Mouse (Mus musculus) frontal cortex, postnatal 14 days (tissue): ENCODE measurements around the gene Ston1.

ENCODE experiments used
- DNase-seq, 2 experiments: peaks; one replicate each; pipeline ENCODE4 v3.0.0; 2022; ENCODE audit warnings: low spot score in 2 of 2

Ston1 gene

DNA sequence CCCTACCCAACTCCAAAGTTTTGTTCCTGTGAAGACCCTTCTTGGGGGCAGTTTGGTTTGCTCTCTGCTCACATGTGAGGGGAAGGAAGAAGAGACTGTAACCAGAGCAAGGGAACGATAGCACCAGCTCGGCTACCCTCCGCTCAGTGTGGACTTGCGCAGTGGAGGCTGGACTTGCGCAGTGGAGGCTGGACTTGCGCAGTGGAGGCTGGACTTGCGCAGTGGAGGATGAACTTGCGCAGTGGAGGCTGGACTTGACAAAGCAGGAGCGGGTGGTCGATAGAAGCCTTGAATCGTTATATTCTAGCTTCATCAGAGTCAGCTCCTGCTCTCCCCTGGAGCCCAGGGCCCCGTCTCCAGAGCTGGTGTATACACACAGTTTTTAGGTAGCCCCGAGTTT, 27.9 kb downstream of the Ston1 start:
- DNase-seq = no peak

DNA sequence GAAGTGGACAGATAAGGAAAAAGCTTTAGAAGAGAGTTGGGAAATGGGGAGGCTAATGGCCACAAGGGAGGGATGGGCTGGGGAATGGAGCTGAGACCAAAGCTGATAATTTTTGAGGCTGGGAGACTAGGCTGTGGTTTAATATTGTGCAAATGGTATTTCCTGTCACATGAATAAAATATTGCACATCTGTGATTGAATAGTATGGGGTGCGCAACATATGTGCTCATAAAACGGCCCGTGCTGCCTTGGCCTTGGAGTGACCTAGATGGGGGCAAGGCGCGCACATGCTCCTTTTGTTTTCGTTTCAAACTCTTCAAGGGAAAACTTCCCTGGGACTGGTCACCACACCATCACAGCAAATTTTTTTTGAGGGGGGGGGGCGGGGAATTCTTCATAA, 28.4 kb downstream of the Ston1 start:
- no peak for DNase-seq

GRCm38 (mm10) chr17:88626347-88626811, 28.9 kb downstream of the Ston1 start:
- DNase-seq = no peak

DNA sequence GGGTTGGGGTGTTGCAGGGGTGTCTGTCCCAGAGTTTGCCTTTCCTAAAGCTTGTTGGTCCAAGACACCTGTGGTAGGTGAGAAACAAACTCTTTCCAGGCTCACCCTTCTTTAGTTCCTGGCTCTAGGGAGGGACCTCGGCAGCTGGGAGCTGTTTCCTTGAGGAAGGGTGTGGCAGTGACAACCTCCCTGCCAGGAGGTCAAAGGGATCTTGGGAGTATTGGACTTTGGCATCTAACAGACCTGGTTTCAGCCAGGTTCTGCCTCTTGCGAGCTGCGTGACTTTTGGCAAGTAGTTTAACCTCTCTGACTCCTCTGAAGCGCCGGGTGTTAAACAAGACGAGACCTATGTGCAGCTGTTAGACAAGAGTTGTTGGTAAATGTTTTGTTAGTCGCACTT, 29.7 kb downstream of the Ston1 start:
- DNase-seq = no peak

- no peak for DNase-seq
Measured at GRCm38 (mm10) chr17:88628676-88629380, 31.3 kb downstream of the Ston1 start.

DNA sequence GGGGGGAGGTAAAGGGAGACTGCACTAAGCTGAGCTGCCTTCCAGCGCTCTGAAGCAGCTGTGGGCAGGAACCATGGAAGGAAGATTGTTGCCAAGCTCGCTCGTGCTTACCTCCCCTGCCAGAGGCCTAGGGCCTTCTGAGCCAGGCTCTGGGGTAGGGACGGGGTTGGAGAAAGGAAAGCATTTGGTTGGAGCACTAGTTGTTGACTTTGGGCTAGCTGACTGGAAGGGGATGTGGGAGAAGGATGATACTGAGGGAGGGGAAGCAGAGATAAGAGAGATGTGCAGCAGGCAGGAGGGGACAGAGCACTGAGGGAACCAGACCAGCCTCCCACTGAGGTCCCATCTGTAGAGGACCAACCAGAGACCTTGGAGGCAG, 31.9 kb downstream of the Ston1 start:
- no peak for DNase-seq

DNA sequence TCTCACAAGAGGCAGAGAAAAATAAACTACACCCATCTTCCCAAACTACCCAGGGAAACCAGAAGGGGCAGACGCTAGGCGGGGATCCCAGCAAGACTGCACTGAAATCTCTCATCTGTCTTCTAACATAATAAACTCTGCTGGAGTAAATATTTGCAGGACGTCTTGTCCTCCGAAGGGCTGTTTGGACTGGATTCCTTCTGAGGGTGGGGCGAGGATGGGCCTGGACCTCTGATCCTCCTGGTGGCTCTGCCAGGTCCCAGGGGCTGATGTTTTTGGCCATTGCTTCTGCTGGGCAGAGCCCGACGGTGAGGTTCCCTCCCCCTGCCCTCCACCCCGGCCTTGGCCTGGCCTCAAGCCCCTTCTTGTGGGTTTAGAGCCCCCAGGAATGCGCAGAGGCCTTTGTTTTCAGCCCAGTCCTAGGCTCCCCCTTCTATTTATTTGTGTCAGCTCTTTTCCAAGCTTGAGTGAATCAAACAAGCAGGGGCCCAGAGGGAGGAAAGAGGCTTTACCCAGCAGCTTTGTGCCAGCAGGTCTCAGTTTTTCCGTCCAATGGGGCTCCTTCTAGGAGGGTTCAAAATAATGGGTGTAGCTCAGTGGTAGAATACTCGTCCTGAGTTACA, 32.6 kb downstream of the Ston1 start:
- no peak for DNase-seq

GRCm38 (mm10) chr17:88630554-88630948, 33.1 kb downstream of the Ston1 start:
- no peak for DNase-seq

GRCm38 (mm10) chr17:88632631-88633030, 35.1 kb downstream of the Ston1 start:
- no peak for DNase-seq

- DNase-seq = no peak
Measured at GRCm38 (mm10) chr17:88636076-88636475, 38.6 kb downstream of the Ston1 start.

- DNase-seq = peak in 1 of 2 experiments; percentile 25
Measured at GRCm38 (mm10) chr17:88636587-88636986, 39.1 kb downstream of the Ston1 start.

GRCm38 (mm10) chr17:88641012-88641411, 43.5 kb downstream of the Ston1 start:
- peak in 1 of 2 experiments; percentile 74 for DNase-seq

DNA sequence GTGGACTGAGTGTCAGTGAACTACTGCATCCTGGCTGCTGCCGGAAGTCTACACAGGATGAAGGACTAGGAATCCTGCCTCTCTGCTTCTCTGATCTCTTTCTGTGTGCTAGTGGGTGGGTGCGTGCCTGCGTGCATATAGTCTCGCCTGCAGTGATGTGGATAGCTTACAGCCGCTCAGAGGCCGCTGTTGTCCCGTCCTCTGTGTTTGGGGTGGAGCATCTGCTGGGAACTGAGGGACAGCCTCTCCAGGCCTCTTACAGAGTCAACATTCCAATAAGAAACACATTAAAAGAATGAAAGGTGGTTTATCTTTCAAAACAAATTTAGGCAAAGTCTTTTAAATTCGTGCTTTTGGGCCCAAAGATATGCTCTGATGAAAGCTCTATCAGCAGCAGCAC, 44.4 kb downstream of the Ston1 start:
- no peak for DNase-seq

DNA sequence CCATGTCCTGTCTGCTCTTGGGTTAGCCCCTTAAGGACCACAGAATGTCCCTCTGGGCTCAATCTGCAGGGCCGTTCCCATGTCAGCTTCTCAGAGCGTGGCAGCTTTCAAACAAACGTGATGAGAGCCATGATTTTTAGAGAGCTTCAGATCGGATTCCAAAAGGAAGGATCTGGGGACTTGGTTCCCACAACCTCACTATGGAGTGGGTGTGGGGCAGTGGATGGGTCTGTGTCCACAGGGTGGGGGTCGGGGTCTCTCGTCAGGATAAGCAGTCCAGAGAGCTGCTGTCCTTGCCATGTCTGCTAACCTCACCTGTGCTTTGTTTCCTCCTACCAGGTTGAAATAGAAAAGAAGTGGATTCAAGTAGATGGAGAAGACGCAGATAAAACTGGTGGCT, 47.4 kb downstream of the Ston1 start:
- DNase-seq = no peak

GRCm38 (mm10) chr17:88645299-88645698, 47.8 kb downstream of the Ston1 start:
- DNase-seq = no peak

DNA sequence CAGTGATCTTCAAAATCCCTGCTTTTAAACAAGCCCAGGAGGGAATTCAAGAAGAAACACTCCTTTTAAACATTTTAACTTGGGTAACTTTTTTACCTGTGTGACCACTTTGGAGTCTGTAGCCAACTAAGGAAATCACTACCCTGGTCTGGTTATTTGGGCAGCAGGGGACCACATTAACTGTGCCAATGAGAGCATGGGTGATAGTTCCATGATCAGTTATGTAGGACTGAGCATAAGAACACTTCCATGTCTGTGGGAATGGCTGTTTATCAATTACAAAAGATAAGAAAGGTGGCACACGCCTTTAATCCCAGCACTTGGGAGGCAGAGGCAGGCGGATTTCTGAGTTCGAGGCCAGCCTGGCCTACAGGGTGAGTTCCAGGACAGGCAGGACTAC, 49.7 kb downstream of the Ston1 start:
- DNase-seq = no peak

GRCm38 (mm10) chr17:88652010-88652409, 54.5 kb downstream of the Ston1 start:
- DNase-seq = peak; percentile 39 to 74

GRCm38 (mm10) chr17:88652702-88653374, 55.4 kb downstream of the Ston1 start:
- peak; percentile 73 to 88 for DNase-seq

DNA sequence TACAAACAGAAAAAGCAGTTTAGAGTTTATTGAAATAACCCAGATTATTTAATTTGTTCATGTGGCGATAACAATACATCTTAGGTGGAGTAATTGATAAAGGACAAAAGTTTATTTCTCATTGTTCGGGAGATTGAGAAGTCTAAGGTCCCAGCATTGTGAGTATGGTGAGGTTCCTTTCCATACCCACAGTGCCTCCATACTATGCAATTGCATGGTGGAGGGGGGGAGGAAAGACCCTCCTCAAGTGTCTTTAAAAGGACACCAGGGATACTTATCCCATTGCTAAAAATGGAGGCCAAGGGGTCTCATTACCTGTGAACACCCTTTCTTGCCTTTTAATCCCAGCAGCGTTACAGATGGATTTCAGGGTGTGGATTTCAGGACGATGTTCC, 55.9 kb downstream of the Ston1 start:
- no peak for DNase-seq

DNA sequence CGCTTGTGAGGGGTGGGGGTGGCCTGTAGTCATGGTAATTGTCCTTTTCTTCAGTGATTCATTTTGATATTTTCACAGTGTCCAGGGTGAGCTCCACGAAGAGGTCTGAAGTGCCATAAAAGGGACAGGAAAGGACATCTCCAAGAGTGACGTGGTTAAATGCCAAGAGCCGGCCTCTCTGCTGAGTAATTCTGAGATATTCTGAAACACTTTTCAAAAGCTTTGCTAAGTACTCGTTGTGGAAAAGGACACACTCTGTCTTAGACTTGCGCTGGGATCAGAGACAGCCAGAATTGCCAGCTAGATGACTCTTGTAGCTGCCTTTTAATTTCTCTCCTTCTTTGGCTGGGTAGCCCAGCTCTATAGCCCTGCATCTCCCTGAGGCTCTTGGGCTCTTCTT, 61.0 kb downstream of the Ston1 start:
- no peak for DNase-seq

DNA sequence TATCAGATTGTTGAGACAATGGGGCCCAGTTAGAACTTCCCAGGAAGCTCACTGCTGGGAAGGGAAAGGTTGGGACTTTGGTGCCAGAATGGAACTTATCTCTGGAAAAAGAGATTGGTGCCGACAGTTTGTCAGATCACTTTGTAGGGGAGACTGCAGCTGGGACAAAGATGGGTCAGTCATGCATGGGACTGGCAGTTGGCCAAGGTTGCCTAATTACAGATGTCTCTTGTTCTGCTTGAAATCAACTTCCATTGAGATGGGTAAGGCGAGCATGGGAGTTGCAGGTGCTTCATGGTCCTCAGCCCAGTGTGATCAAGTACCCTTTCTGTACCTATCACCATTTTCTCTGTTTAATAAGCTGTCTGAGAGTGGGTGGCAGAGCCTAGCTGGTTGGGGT, 68.6 kb downstream of the Ston1 start:
- DNase-seq = no peak

DNA sequence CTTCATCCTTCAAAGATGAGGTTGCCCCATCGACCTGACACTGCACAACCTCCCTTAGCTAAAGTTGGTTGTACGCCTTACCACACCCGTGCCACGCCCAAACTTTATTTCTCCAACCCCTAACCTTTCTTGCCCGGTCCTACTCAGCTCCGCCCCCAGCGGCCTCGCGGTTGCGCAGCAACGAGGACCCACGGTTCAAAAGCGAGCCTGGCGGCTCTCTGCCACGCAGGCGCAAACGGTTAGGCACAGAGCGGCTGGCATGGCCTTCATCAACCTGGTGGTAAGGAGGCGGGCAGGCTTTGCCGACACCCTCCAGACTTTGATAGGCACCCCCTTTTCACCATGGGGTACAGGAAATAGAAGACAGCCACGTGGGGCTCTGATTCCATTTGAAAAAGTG, 71.0 kb downstream of the Ston1 start, which contains the start of gene Gtf2a1l:
TSS of gene Gtf2a1l (plus strand) at position 209 of the 400 bp plus-strand sequence.
- peak; percentile 27 to 32 for DNase-seq

DNA sequence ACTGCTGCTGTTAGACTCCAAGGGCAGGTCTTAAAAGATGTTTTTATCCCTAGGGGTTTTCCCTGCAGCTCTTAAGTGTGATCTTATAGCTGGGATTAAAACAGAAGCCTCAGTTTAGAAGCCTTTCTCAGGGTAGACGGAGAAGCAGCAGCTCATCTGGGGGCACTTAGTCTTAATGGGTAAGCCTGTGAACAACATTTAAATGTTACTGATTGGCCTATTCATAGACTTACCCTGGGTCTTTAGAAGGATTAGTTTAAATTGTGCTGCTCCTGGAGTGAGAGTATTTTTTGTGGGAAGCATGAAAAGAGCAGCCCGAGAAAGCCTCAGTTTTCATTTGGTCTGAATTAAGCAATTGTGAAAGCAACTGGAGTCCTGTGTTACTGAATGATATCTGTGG, 72.4 kb downstream of the Ston1 start:
- DNase-seq = no peak
